In the genomic region with DNA sequence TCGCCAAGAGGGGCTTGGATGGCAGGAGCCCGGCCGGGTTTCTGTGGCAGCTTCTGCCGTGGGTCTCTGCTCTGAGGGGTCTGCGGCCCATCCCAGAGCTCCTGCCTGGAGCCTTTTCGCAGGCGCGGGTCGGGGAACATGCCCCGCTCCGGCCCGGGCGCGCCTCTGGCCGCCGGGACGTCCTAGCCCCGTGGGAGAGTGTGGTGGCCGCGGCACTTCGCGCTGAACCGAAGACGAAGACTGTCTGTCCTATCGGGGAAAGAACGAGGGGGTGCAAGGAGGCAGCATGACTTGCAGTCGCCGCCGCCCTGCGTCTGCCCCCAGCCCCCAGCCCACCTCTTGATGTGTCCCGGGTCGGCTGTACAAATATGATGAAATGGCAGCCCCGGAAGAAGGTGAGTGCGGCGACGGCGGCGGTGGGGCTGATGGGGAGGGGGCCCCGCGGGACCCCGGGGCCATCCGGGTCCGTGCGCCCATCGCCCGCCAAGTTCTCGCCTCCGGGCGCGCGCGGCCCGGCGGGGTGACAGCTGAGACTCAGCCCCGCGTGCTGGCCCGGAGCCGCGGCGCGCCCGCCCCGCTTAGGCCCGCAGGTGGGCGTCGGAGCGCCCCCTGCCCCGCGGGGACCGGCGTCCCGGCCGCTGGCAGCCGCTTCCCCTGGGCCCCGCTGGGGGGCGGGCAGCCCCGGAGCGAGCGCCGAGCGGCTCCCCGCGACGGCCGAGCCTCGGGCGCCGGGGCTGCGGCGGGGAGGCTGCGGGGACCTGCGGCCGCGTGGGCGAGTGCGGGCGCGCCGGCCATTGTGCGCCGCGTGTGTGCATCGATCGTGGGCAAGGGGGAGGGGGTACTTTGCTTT, we compare ENCODE assay signal across 8 mouse cellular contexts.
A peak's percentile ranks its signal among the peaks of the same experiment; 100 is the strongest.
DNase-seq lines count a peak whose midpoint lies in the region; ATAC-seq and TF ChIP-seq lines count a peak whose summit lies in the region.

No protein-coding gene starts in this region.

- peak; percentile 58 to 69 for DNase-seq in B cell, adult 2 months
- peak; percentile 61 for DNase-seq in ZHBTc4 (ENCODE audit: low read depth, low spot score)
- peak; percentile 24 for DNase-seq in embryo, embryonic 11.5 days (ENCODE audit: low read depth, low spot score)
- DNase-seq in heart, adult 8-10 months (ENCODE audit: low spot score) = peak; percentile 35
- DNase-seq in kidney, adult 2 months = peak; percentile 27
- DNase-seq in lung, adult 18-20 months = peak; percentile 31 to 38
- DNase-seq in thymus, postnatal 25 days = peak; percentile 56

- H3K4me2 ChIP-seq in neural tube, embryonic 14.5 days (ENCODE audit: low read depth, low read length) = peak overlapping the region; percentile 73

- no peak for TF ChIP-seq CTCF in kidney, adult 2 months (conservative IDR thresholded peaks at IDR 0.05; ENCODE audit: insufficient read depth, insufficient read length, low read depth, low read length)

- peak overlapping the region; percentile 60 for H3K4me3 ChIP-seq in kidney, adult 2 months (ENCODE audit: insufficient read depth, low read depth, low read length)
- H3K4me3 ChIP-seq in neural tube, embryonic 14.5 days (ENCODE audit: low read depth, low read length) = peak overlapping the region; percentile 76

- H3K9ac ChIP-seq in neural tube, embryonic 14.5 days (replicated peaks; ENCODE audit: low read depth, low read length) = peak overlapping the region; percentile 93

- no peaks in the 10 kb centered on the region for H3K9me3 ChIP-seq in neural tube, embryonic 14.5 days (ENCODE audit: control insufficient read depth, low read length)

- H3K36me3 ChIP-seq in kidney, adult 2 months (ENCODE audit: control insufficient read depth, insufficient read depth, low read length) = no peaks in the 10 kb centered on the region
- H3K36me3 ChIP-seq in neural tube, embryonic 14.5 days (ENCODE audit: control insufficient read depth, insufficient read depth, low read length) = no peaks in the 10 kb centered on the region

- no peaks in the 10 kb centered on the region for H3K27me3 ChIP-seq in kidney, adult 2 months (replicated peaks; ENCODE audit: control insufficient read depth, insufficient read depth, low read length)
- no peaks in the 10 kb centered on the region for H3K27me3 ChIP-seq in neural tube, embryonic 14.5 days (ENCODE audit: control insufficient read depth, insufficient read depth, low read length)

- peak; percentile 58 for ATAC-seq in neural tube, embryonic 14.5 days (ENCODE audit: low read depth)

- no peaks in the 10 kb centered on the region for H3K4me1 ChIP-seq in kidney, adult 2 months (ENCODE audit: control insufficient read depth, insufficient read depth, low read length)
- peaks cover 19% of the 10 kb centered on the region; the same call in 1 of the 2 replicates for H3K4me1 ChIP-seq in neural tube, embryonic 14.5 days (ENCODE audit: control insufficient read depth, insufficient read depth, low read length)

- peak overlapping the region; percentile 47 for H3K27ac ChIP-seq in kidney, adult 2 months (ENCODE audit: insufficient read depth, low read depth, low read length)
- peak overlapping the region; percentile 93 for H3K27ac ChIP-seq in neural tube, embryonic 14.5 days (ENCODE audit: low read depth, low read length)

- TF ChIP-seq POLR2A in kidney, adult 2 months (IDR thresholded peaks at IDR 0.05; ENCODE audit: low read depth, low read length) = no peak

- WGBS in kidney, adult 2 months = 1% methylated on average over 103 of the region's 104 CpGs
- under 1% methylated on average over 77 of the region's 104 CpGs for WGBS in neural tube, embryonic 14.5 days

Comparison
In these comparisons a context has a peak if more than half of its experiments do, and no peak if none do; other contexts are left out.
1. Peak in every context shown above with its lines: DNase-seq, ATAC-seq, H3K4me3 ChIP-seq and H3K27ac ChIP-seq.